Mouse (Mus musculus): ENCODE measurements around the gene Tnfaip8l2.

Tnfaip8l2 gene

GRCm38 (mm10) chr3:95141952-95142616 is at the start of gene Tnfaip8l2:
Tnfaip8l2 (minus strand) TSS chr3:95142360.
- DNase-seq: peak in 1 of 2 experiments; percentile 23

DNA sequence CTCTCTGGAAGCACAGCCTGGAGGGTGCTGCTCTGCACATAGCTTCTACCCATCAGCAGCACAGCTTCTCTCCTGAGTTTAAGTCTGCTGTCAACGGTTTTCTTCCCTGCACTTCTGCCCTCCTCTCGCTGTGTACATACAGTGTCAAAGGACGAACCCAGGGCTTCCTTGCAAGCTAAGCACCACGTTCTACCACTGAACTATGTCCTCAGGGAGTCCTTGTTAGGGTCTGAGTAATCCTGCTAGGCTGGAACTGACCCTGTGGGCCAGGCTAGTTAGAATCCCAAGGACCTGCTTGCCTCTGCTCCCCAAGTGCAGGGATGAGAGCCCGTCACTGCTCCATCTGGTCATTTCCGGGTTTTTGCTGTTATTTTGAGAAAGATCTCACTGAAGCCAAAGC is 44.7 kb upstream of the Tnfaip8l2 start:
- DNase-seq: no peak

- DNase-seq: no peak
These were observed 43.9 kb upstream of the Tnfaip8l2 start for GRCm38 (mm10) chr3:95186100-95186499.

- no peak for DNase-seq
These were observed 42.8 kb upstream of the Tnfaip8l2 start for GRCm38 (mm10) chr3:95184796-95185577.

GRCm38 (mm10) chr3:95181841-95182240 is 39.7 kb upstream of the Tnfaip8l2 start:
- DNase-seq: no peak

DNA sequence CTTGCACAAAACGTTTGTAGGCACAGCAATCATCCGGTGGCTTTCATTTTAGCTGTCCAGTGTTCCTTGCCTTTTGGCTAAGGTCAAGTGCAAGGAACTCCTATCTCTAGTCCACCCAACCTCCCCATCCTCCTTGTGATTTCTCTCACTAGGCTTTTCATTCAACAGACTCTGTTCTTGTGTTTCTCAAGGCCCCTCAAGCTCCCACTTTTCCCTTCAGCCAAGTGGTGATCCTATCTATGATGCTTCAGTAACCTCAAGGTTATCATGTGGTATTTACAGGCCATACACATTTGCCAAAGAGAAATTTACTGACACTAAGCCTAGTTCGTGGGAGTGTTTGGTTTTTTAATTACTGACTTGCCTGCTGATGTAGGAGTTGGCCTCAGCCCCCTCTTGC is 37.7 kb upstream of the Tnfaip8l2 start:
- no peak for DNase-seq

DNA sequence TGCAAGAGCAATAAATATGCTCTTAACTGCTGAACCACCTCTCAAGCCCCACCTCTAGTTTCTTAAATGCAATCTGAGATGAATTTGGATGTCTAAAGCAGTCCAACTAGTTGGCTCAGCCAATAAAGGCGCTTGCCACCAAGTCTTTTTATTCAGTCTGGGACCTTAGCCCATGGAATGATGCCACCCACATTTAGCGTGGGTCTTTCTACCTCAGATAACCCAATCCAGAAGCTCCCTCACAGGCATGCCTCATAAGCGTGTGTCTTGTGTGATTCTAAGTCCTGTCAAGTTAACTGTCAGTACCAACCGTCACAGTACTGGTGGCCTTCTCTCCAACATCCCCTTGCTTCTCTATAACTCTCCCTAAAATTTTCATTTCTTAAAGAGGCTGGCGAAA is 36.8 kb upstream of the Tnfaip8l2 start:
- no peak for DNase-seq

GRCm38 (mm10) chr3:95177583-95177982 is 35.4 kb upstream of the Tnfaip8l2 start:
- DNase-seq: no peak

GRCm38 (mm10) chr3:95176500-95176899 is 34.3 kb upstream of the Tnfaip8l2 start:
- DNase-seq: no peak

DNA sequence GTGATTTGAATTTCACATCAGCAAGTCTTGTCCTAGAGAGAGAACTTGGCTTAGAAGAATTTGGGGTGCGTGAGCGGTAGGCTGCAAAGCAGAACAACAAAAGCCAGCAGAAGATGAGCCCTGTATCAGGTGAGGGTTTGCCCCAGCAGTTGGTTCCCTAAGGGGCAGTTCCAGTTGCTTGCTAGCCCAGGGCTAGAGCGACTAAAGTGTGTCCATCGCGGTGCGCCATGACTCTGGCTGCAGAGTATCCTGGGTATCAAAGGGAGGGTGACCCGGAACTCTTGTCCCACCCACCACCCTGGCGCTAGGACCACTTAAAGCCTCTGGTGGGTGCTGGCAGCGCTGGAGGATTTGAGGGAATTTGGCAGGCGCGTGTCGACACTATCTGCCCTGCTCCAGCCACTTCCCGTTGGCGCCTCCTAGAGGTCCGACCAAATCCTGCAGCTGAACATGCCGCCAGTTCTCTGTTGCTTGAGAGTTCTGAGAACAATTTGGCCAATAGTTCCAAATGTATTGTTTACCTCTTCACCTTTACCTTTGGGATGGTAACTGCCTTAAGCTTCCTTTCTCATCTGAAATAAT is 31.9 kb upstream of the Tnfaip8l2 start:
- DNase-seq: peak; percentile 94 to 98

GRCm38 (mm10) chr3:95173256-95173949 is 31.2 kb upstream of the Tnfaip8l2 start:
- peak; percentile 30 to 63 for DNase-seq

DNA sequence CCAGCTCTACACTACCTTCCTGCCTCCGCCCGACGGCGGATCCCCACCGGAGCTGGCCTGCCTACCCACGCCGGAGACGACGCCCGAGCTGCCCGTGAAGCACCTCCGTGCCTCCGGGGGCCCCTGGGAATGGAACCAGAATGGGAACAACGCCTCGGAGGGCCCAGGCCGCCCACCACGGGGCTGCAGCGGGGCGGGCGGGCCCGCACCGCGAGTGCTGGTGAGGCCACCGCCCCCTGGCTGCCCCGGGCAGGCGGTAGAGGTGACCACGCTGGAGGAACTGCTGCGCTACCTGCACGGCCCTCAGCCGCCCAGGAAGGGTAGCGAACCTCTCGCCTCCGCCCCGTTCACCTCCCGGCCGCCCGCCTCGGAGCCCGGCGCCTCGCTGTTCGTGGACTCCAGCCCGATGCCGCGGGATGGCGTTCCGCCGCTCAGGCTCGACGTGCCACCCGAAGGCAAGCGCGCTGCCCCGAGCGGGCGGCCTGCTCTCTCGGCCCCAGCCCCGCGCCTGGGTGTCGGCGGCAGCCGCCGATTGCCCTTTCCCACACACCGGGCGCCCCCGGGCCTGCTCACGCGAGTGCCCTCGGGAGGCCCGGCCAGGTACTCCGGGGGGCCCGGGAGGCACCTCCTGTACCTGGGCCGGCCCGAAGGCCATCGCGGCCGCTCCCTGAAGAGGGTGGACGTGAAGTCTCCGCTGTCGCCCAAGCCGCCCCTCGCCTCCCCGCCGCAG is 30.5 kb upstream of the Tnfaip8l2 start:
- DNase-seq: peak in 1 of 2 experiments; percentile 16

- no peak for DNase-seq
These were observed 28.9 kb upstream of the Tnfaip8l2 start for GRCm38 (mm10) chr3:95171105-95171504.

- no peak for DNase-seq
These were observed 27.8 kb upstream of the Tnfaip8l2 start for GRCm38 (mm10) chr3:95169996-95170395.

DNA sequence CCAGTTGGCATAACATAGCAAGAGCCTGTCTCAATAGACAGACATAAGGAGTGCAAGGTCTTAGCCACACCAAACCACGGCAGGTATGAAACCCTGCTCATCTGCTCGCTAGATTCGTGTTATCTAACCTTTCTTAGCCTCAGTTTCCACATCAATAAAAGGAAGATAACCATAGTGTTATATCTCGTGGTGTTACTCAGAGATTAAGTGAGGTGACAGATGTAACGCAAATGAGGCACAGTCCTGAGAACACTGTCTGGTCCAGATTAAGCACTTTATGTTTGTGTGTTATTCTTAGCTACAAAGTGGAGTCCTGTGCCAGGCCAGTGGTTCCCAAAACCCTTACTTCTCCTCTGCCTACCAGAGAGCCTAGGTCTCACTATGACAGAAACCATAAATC is 22.7 kb upstream of the Tnfaip8l2 start:
- DNase-seq: no peak

- no peak for DNase-seq
These were observed 22.0 kb upstream of the Tnfaip8l2 start for GRCm38 (mm10) chr3:95164256-95164550.

DNA sequence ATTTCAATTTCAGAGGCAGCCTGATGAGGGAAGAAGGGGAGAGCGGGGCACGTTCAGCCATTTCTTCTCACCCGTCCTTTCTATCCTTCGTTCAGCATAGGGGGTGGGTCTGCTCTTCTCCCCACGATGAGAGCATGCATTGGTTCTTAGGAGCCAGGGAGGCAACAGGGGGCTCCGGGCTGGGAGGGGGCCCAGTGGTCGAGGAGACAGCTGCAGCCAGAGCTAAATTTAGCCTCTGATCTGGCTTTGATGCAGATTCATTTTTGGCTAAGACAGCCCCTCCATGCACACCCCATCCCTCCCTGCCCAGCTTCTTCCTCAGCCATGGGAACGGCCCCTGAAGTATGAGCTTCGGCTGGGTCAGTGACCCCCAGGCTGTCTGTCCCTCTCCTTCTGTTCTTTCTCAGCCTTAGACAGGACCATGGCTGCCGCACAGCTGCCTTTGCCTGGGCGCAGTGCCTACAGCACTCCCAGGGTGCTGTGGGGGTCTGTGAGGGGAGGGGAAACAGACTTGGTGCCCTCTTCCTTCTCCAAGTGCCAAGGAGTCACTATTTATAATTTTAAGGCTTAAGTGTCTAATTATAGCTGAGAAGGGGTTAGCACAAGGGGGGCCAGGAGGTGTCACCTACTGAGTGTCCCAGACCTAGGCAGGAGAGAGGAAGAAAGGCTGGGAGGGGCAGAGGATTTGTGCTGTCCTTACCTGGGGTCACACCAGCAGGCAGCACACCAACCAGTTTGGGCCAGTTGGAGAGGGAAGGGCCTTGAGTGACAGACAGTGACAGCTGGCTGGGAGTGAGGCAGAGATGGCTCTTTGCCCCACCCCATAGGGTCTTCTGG is 21.5 kb upstream of the Tnfaip8l2 start:
- DNase-seq: peak; percentile 54 to 78

DNA sequence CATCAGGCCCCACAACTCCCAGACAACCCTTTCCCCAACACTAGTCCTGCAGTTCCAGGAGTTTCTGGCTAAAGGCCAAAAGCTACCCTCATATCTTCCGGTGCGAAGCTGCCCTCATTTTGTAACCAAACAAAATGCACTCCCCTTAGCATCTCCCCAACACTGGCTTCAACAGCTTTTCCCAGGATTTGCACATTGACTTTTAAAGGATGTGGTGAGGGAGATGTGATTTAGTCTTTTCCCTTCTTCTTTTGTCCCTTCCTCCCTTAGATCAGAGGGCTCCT is 20.1 kb upstream of the Tnfaip8l2 start:
- no peak for DNase-seq

- peak in 1 of 2 experiments; percentile 48 for DNase-seq
These were observed 19.6 kb upstream of the Tnfaip8l2 start for GRCm38 (mm10) chr3:95161618-95162344.

DNA sequence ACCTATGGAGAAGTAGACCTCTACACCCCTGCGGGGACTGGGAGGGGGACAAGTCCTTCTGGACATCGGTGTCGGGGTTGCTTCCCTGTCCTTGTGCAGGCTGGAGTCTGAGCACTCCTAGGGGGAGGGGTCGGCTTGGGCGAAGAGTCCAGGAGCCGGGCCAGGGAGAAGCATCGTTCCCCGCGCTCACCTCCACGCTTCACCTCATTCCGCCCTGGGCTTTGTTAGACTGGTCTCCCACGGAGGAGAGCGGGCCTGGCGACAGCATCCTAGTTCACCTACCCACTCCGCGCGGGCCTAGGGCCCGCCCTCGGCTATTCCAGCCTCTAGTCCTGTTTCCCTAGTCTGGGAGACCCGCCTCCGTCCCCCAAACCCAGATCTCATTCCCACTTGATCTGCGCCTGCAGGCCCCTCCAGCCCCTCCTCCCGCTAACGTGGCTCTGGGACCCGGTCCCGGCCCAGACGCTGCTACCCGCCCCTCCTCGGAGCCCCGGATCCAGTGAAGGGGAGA is 18.9 kb upstream of the Tnfaip8l2 start:
- DNase-seq: peak; percentile 66 to 70

Data from cerebellum, postnatal 14 days (tissue).